Mouse (Mus musculus) bone marrow macrophage, adult 2 months (primary cell): Measurements from ENCODE around the gene Csf2rb.

ENCODE experiments used
- CTCF ChIP-seq: IDR thresholded peaks from 2 replicates; pipeline ENCODE4 v1.5.1; 2012; ENCODE audit warnings: low read depth, mild to moderate bottlenecking, low read length, moderate library complexity
- POLR2A ChIP-seq: IDR thresholded peaks from 2 replicates; pipeline ENCODE4 v1.6.1; 2012; ENCODE audit warnings: mild to moderate bottlenecking, low read depth, low read length, borderline replicate concordance

DNA sequence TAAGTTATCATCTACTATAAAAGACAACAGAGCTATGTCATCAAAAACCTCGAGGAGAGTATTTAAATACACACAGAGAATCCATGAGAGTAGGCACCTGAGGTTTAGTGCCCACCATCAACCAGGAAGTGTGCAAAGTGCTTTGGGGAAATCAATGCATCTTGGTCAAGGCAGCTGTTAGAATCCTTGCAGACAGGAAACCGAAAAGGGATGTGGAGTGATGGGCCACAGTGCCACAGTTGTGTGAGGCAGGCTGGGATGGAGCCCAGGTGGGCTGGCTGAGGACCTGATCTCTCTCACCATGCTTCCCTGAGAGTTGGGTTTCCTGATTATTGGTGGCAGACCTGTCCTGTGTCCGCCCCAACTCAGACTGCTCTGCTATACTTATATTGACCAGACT lies 25.9 kb upstream of the Csf2rb start:
- TF ChIP-seq CTCF, result no peak
- TF ChIP-seq POLR2A, result no peak
